Mouse (Mus musculus) liver, embryonic 12.5 days (tissue): ENCODE data around the gene Rgs19. TPM values are rescaled to one million over a fixed set of nuclear protein-coding genes. Genes with fewer than 3 reads are reported as not detected.

Experiments used
- ATAC-seq: fragments of 200-750 bp; cut with Nextera tagmentation; 2 replicates; pipeline ENCODE4 v1.8.0; 2017; ENCODE audit warnings: moderate number of reproducible peaks, mild to moderate bottlenecking, moderate library complexity
- H3K27ac ChIP-seq: fragments of 300-500 bp; sonication (generic); 2 replicates; pipeline ENCODE4 v1.5.1; 2016; ENCODE audit warnings: mild to moderate bottlenecking
- H3K27me3 ChIP-seq: fragments of 300-500 bp; sonication (generic); replicated peaks from 2 replicates; pipeline ENCODE4 v1.6.1; 2016; ENCODE audit warnings: mild to moderate bottlenecking, moderate library complexity
- H3K36me3 ChIP-seq: fragments of 300-500 bp; sonication (generic); 2 replicates; pipeline ENCODE4 v1.6.1; 2016; ENCODE audit warnings: mild to moderate bottlenecking, moderate library complexity
- H3K4me1 ChIP-seq: fragments of 300-500 bp; sonication (generic); 2 replicates; pipeline ENCODE4 v1.6.1; 2016
- H3K4me2 ChIP-seq: fragments of 300-500 bp; sonication (generic); 2 replicates; pipeline ENCODE4 v1.6.1; 2016; ENCODE audit warnings: mild to moderate bottlenecking, moderate library complexity
- H3K4me3 ChIP-seq: fragments of 300-500 bp; sonication (generic); 2 replicates; pipeline ENCODE4 v1.5.1; 2016; ENCODE audit warnings: mild to moderate bottlenecking, moderate library complexity
- H3K9ac ChIP-seq: fragments of 300-500 bp; sonication (generic); 2 replicates; pipeline ENCODE4 v1.6.1; 2016; ENCODE audit warnings: mild to moderate bottlenecking, moderate library complexity
- H3K9me3 ChIP-seq: fragments of 300-500 bp; sonication (generic); replicated peaks from 2 replicates; pipeline ENCODE4 v1.6.1; 2016; ENCODE audit warnings: mild to moderate bottlenecking, moderate library complexity
- WGBS: fragments of 180-500 bp; shearing (Covaris S2); methylation state at CpG from one replicate; pipeline ENCODE4 v1.1.7; 2016; ENCODE audit not compliant: insufficient replicate concordance; 5-methylcytosine and 5-hydroxymethylcytosine counted together
- polyA plus RNA-seq: library from polyadenylated mRNA; unstranded; fragments of >200 nt; fragmentation: Nextera tagmentation; extraction: Ambion mirVana; gene quantifications from 2 replicates; pipeline ENCODE4 v1.2.1, GENCODE M21; 2016

Gene Rgs19
- polyA plus RNA-seq, 1 experiment from 2014 or later = 26.9 TPM

DNA sequence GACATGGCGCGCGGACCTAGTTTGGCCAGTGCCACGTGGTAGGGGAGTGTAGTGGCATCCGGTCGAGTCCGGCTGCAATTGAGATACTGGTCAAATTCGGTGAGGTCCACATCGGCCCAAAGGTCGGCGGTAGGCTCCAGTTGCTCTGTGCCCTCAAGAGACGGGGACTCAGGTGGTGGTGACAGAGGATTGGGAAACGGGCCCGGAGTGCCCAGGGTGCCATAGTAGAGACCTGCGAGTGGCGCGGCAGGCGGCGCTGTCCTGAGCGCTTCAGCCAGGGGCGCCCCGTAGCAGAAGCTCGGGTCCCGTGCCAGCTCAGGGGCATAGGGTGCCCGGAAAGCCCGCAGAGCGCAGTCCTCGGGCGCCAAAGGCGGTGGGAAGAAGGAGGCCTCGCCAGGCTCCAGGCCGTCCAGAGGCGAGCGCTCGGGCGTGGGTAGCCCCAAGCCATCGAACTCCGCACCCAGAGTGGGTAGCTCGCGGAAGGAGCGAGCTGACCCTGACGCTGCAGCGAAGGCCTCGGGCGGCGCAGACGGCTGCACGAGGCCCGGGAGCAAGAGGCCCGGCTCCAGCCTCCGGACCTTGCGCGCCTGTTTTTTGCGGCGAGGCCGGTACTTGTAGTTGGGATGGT lies 23.4 kb downstream of the Rgs19 start:
- Histone ChIP-seq H3K4me1 (peaks cover 8% of the 10 kb centered on the region), H3K27ac (no peak overlapping the region), H3K9me3 (no peaks in the 10 kb centered on the region), H3K9ac (no peak overlapping the region), H3K36me3 (no peaks in the 10 kb centered on the region), H3K27me3 (peaks cover 79% of the 10 kb centered on the region), H3K4me2 (peak overlapping the region; percentile 61), H3K4me3 (peak overlapping the region; percentile 49)
- 5% methylated on average over 56 of the region's 56 CpGs for WGBS
- ATAC-seq = no peak

DNA sequence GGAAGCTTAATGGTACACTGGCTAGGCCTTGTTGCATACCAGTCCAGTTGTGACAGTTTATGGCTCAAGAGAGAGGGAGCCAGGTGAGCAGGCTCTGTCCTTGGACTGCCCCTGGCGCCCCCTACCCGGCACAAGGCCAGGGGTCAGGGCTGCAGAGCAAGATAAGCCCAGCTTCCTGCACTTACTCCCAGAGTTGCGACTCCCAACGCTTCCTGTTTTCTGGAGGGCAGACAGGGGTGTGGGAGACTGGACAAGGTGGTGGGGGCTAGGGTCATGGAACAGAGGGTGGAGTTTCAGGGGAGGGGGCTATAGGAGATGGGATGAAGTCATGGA lies 30.5 kb downstream of the Rgs19 start:
- Histone ChIP-seq H3K27ac (0 out of 2 replicates have a peak overlapping the region, but pooled peaks have one; percentile 26), H3K27me3 (peaks cover 7% of the 10 kb centered on the region), H3K9ac (no peak overlapping the region), H3K9me3 (no peaks in the 10 kb centered on the region), H3K4me3 (no peak overlapping the region), H3K4me2 (no peak overlapping the region), H3K4me1 (peaks cover 24% of the 10 kb centered on the region), H3K36me3 (no peaks in the 10 kb centered on the region)
- WGBS = 9% methylated on average over 4 of the region's 4 CpGs
- peak; percentile 19; the same call in 1 of the 2 replicates for ATAC-seq

DNA sequence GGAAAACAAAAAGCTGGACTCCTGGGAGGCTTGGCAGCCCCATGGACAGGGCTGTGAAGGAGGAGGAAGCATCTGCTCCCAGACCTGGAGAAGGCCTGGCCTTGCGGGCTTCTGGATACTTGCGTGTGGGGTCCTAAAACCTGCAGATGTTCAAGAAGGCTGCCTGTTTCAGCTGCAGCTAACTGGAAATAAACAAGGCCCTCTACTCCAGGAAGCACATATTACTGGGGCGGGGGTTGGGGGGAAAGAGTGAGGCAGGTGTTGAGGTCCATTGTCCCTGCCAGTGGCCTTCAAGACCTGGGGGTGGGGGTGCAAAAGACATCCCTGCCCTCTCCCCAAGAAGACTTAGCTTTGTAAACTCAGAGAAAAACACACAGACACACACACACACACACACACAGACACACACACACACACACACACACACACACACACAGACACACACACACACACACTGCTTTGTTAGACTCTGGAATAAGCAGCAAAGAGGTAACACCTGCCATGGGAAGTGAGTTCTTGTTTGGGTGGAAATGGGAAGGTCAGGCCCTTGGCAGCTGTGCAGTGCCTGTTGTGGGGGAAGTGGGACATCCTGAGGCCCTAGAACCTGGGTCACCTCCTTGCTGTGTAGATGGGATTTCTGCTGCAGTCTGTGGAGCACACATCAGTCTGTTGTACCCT lies 31.0 kb downstream of the Rgs19 start:
- Histone ChIP-seq H3K36me3 (no peaks in the 10 kb centered on the region), H3K27ac (0 out of 2 replicates have a peak overlapping the region, but pooled peaks have one; percentile 26), H3K9ac (no peak overlapping the region; the same call in 1 of the 2 replicates), H3K4me3 (no peak overlapping the region), H3K4me1 (peaks cover 27% of the 10 kb centered on the region), H3K4me2 (no peak overlapping the region), H3K9me3 (no peaks in the 10 kb centered on the region), H3K27me3 (0 out of 2 replicates have a peak, but pooled peaks cover 2% of the 10 kb centered on the region)
- 71% methylated on average over 3 of the region's 3 CpGs for WGBS
- no peak for ATAC-seq

DNA sequence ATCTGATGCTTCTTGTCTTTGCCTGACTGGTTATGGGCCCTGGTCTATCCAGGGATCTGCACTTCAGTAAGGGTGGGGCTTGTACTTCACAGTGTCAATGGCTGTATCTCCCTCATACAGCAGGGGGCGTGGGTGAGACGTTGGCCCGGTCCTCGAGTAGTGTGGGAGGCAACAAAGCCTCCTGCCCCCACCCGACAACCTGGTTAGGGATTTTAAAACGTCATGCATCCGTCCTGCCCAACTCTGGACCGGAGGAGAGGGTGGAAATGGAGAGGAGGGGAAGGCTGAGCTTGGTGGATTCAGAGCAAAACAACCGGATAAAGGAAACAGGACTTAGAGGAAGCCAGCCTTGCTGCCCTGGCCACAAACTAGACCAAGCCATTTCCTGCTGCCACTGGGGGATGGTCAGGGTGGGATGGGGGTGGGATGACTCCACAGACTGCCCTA lies 34.1 kb downstream of the Rgs19 start:
- Histone ChIP-seq H3K36me3 (peaks cover 24% of the 10 kb centered on the region), H3K4me2 (peak overlapping the region; percentile 31), H3K27ac (no peak overlapping the region), H3K4me3 (no peak overlapping the region), H3K27me3 (no peaks in the 10 kb centered on the region), H3K9ac (no peak overlapping the region), H3K4me1 (peaks cover 35% of the 10 kb centered on the region), H3K9me3 (no peaks in the 10 kb centered on the region)
- ATAC-seq = peak; percentile 77
- WGBS = under 1% methylated on average over 9 of the region's 9 CpGs

DNA sequence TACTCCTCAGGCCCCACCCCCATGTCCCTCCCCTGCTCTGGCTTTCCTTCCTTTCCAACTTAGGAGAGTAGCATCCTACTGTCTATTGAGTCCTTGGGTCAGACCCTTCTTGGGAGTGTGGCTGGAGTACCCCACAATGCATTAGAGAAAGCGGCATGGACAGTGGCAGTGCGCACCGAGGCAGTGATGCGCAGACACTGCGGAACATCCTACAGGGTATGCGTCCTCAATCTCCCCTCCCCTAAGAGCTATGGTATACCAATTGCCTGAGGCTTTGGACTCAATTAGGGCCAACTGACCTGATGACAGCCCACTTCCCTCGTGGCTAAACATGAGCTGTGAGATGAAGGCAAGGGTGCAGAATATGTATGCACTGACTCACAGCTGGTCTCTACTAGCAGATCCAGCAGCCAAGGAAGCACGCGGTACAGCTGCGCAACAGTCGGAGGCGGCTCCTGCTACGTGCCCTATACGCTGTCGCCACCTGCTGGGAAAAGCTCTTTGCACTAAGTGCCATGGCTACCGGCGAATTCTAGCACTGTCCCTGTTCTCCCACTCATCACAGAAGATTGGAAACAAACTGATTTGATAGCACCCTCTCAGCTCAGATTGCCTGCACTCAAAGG lies 34.7 kb downstream of the Rgs19 start:
- Histone ChIP-seq H3K27ac (no peak overlapping the region), H3K4me3 (no peak overlapping the region), H3K27me3 (no peaks in the 10 kb centered on the region), H3K36me3 (peaks cover 30% of the 10 kb centered on the region), H3K9me3 (no peaks in the 10 kb centered on the region), H3K4me1 (peaks cover 35% of the 10 kb centered on the region), H3K9ac (no peak overlapping the region), H3K4me2 (peak overlapping the region; percentile 31)
- ATAC-seq = peak; percentile 61
- WGBS = 28% methylated on average over 17 of the region's 17 CpGs

DNA sequence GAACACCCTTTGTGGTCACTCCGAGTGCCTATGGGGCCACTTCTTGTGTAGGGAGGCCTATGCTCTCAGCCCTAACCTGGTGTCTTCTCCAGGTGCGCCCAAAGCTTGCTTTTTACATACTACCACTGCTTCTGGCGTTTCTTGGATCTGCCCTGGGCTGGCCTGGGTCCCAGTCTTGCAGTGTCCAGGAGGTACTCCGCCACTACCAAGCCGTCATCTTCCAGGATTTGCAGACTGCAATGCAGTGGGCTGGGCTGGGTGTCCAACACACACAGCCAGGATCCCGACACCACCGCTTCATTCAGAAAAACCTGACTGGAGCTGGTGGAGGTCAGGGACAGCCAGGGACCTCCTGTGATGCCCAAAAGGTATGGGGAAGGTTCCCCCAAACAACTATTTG lies 35.2 kb downstream of the Rgs19 start:
- Histone ChIP-seq H3K9me3 (no peaks in the 10 kb centered on the region), H3K27me3 (no peaks in the 10 kb centered on the region), H3K9ac (no peak overlapping the region), H3K4me2 (no peak overlapping the region), H3K36me3 (peaks cover 35% of the 10 kb centered on the region), H3K27ac (no peak overlapping the region), H3K4me3 (no peak overlapping the region), H3K4me1 (peaks cover 34% of the 10 kb centered on the region)
- 76% methylated on average over 7 of the region's 7 CpGs for WGBS
- no peak for ATAC-seq

DNA sequence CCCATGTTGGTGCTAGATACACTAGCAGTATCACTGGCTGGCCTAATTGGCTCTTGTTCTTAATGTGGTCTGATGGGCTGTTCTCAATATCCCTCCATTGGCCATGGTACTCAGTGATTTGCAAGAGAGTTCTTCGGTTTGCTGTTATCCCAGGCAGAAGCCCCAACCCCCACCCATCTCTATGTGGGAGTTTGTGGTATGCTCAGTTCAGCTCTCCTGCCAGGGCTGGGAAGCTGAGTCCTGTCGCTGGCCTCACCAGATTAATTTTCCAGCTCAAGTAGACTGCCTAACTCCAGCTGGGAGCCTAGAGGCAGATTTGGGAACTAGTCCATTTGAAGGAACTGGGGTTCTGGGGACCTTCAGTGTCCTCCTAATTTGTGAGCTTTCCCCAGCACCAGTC lies 36.3 kb downstream of the Rgs19 start:
- Histone ChIP-seq H3K36me3 (peaks cover 46% of the 10 kb centered on the region), H3K9me3 (no peaks in the 10 kb centered on the region), H3K27ac (no peak overlapping the region), H3K9ac (no peak overlapping the region), H3K27me3 (no peaks in the 10 kb centered on the region), H3K4me1 (peaks cover 24% of the 10 kb centered on the region), H3K4me3 (no peak overlapping the region), H3K4me2 (no peak overlapping the region)
- WGBS = 56% methylated on average over 2 of the region's 2 CpGs
- ATAC-seq = no peak

DNA sequence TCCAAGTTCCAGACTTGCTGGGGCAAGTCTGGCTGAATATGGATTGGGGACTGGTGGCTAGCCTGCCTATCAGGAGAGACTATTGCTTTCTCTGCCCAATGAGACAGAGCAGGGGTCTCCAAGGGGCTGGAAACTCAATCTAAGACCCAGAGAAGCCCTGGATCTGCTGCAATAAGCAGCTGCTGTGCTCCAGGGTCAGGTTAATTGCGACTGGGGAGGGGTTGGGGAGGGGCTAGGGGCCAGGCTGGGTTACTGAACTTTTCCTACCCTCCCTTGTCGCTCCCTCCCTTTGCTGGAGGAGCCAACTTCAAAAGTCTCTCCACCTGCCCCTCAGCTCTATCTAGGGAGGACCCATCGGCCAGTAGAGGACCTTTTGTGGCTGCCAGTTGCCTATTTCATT lies 37.0 kb downstream of the Rgs19 start, which contains the start of gene Gm29797:
Gene Gm29797, plus strand, starts transcription at position 301 of the 400 bp plus-strand sequence.
- Histone ChIP-seq H3K27ac (no peak within 1 kb of the TSS), H3K9me3 (no peaks in the 10 kb centered on the region), H3K4me2 (no peak within 1 kb of the TSS), H3K27me3 (no peaks in the 10 kb centered on the region), H3K4me1 (peaks cover 24% of the 10 kb centered on the region), H3K36me3 (peaks cover 53% of the 10 kb centered on the region), H3K9ac (no peak within 1 kb of the TSS), H3K4me3 (no peak within 1 kb of the TSS)
- WGBS = 62% methylated on average over 3 of the region's 3 CpGs
- no peak for ATAC-seq

DNA sequence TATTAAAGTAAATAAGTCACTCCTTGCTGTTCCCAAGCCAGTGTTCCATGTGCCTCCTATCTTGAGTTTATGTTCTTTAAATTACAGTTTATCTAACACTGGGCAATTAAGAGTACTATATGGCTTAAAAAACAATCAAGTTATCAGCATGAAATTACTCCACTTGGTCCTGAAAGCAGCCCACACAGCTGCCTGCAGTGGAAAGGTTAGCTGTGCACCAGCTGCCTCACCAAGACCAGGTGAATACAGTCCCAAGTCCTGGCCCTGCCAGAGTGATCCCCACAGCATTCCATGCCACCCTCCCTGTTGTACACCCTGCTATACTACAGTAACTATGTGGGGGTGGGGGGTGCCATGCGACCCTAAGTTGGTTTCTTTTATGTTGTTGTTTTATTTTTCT lies 40.3 kb downstream of the Rgs19 start:
- Histone ChIP-seq H3K4me2 (no peak overlapping the region), H3K36me3 (peaks cover 84% of the 10 kb centered on the region), H3K27ac (no peak overlapping the region), H3K4me1 (peaks cover 11% of the 10 kb centered on the region), H3K9me3 (no peaks in the 10 kb centered on the region), H3K27me3 (no peaks in the 10 kb centered on the region), H3K9ac (no peak overlapping the region), H3K4me3 (no peak overlapping the region)
- 79% methylated on average over 1 of the region's 1 CpGs for WGBS
- ATAC-seq = no peak

DNA sequence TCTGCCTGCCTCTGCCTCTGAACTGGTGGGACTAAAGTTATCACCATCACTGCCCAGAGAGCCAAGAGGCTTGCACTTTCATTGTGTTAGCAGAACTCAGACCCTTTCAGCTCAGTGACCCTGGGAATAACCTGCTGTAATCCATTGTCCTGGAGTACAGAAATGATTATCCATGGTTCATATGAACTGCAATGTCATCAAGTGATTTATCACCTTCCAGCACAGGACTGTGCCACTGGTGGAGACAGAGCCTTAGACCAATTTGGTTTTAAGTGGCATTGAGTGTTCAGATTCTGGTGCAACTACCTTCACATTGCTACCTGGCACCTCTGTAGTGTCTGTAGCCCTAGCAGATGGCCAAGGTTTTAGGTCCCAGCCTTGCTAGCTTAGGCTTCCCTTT lies 40.7 kb downstream of the Rgs19 start:
- no peaks in the 10 kb centered on the region for H3K9me3 ChIP-seq
- no peak for ATAC-seq
- H3K4me1 ChIP-seq = peaks cover 11% of the 10 kb centered on the region
- H3K9ac ChIP-seq = no peak overlapping the region
- peaks cover 88% of the 10 kb centered on the region for H3K36me3 ChIP-seq
- no peaks in the 10 kb centered on the region for H3K27me3 ChIP-seq
- no peak overlapping the region for H3K27ac ChIP-seq
- H3K4me2 ChIP-seq = no peak overlapping the region
- no peak overlapping the region for H3K4me3 ChIP-seq

DNA sequence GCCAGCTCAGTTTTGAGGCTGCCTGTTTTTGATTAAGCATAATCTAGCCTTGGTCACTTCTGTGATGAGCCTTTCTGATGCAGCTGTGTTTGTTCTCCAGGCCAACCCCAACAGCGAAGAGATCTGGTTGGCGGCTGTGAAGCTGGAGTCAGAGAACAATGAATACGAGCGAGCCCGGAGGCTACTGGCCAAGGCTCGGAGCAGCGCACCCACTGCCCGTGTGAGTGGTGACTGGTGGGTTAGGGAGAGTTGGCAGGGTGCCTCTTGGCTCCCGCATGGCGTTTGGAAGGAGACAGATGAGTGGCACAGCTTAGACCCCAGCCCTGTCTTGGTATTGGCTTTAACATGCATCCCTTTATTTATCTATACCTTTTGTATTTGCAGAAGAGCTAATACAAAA lies 44.9 kb downstream of the Rgs19 start:
- H3K4me1 ChIP-seq = no peaks in the 10 kb centered on the region
- peaks cover 98% of the 10 kb centered on the region for H3K36me3 ChIP-seq
- no peak overlapping the region for H3K4me3 ChIP-seq
- no peaks in the 10 kb centered on the region for H3K27me3 ChIP-seq
- no peak overlapping the region for H3K4me2 ChIP-seq
- no peaks in the 10 kb centered on the region for H3K9me3 ChIP-seq
- WGBS = 92% methylated on average over 10 of the region's 10 CpGs
- H3K9ac ChIP-seq = no peak overlapping the region
- no peak for ATAC-seq
- no peak overlapping the region for H3K27ac ChIP-seq
